Mouse (Mus musculus) liver, embryonic 14.5 days (tissue): ENCODE results near the gene Dlg1.

Source experiments
- CTCF ChIP-seq: IDR thresholded peaks from 2 replicates; pipeline ENCODE4 v1.5.1; 2016; ENCODE audit warnings: antibody characterized with exemption, low read depth, control low read depth
- EP300 ChIP-seq: IDR thresholded peaks from 2 replicates; pipeline ENCODE4 v1.6.1; 2016; ENCODE audit warnings: antibody characterized with exemption, low read depth

DNA sequence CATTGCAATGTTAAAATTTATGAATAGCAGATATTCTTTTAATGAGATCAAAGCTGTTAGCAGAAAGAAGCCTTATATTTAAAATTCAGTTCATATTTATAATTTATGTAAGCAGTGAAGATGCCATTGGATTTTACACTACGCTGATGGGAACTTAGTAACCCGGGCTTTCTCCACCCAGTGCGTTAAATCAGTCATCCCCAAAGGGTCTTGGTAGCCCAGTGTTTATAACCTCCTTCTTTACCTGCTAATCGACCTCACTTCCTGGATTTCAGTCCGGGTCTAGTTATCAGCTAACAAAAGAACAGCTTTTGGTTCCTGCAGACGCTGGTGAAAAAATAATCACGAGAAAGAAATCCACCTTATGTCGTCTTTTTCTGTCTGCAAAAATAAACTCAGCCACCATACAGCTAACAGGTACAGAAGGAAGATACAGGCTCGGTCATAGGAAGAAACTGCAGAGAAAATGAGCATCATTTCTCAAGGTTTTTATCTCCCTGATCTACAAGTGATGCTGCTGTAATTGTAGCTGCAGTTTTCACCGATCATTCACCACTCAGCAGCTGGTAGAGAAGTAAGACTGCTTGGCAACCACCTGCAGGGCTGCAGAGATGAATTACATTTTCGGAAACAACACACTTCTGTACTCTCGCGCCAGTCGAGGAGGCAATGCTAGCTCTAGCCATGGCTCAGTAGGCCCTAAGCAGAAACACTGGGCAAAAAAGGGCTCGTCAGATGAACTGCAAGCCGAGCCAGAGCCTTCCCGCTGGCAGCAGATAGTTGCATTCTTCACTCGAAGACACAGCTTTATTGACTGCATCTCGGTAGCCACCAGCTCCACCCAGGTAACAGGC is 91.2 kb downstream of the Dlg1 start:
- TF ChIP-seq CTCF = no peak
- TF ChIP-seq EP300 = no peak
